Mouse (Mus musculus) hindbrain, embryonic 12.5 days (tissue): ENCODE measurements around the gene Gm8453. TPM values are rescaled to one million over a fixed set of nuclear protein-coding genes. Genes with fewer than 3 reads are reported as not detected.
"Not testable (repeated sequence)": the region's sequence is repeated elsewhere in the genome, so short reads cannot be mapped to it uniquely, and the experiment has no call there.

Experiments used
- ATAC-seq: fragments of 200-750 bp; cut with Nextera tagmentation; 2 replicates; pipeline ENCODE4 v1.8.0; 2017; ENCODE audit warnings: moderate TSS enrichment; ENCODE audit not compliant: low FRiP score
- H3K27ac ChIP-seq: fragments of 300-500 bp; sonication (generic); 2 replicates; pipeline ENCODE4 v1.5.1; 2016; ENCODE audit warnings: mild to moderate bottlenecking
- H3K27me3 ChIP-seq: fragments of 300-500 bp; sonication (generic); 2 replicates; pipeline ENCODE4 v1.6.1; 2016; ENCODE audit warnings: mild to moderate bottlenecking
- H3K36me3 ChIP-seq: fragments of 300-500 bp; sonication (generic); 2 replicates; pipeline ENCODE4 v1.6.1; 2016; ENCODE audit warnings: mild to moderate bottlenecking
- H3K4me1 ChIP-seq: fragments of 300-500 bp; sonication (generic); 2 replicates; pipeline ENCODE4 v1.6.1; 2016
- H3K4me2 ChIP-seq: fragments of 300-500 bp; sonication (generic); replicated peaks from 2 replicates; pipeline ENCODE4 v1.6.1; 2016; ENCODE audit warnings: mild to moderate bottlenecking
- H3K4me3 ChIP-seq: fragments of 300-500 bp; sonication (generic); 2 replicates; pipeline ENCODE4 v1.5.1; 2016; ENCODE audit warnings: mild to moderate bottlenecking
- H3K9ac ChIP-seq: fragments of 300-500 bp; sonication (generic); 2 replicates; pipeline ENCODE4 v1.6.1; 2016; ENCODE audit warnings: mild to moderate bottlenecking, moderate library complexity
- H3K9me3 ChIP-seq: fragments of 300-500 bp; sonication (generic); replicated peaks from 2 replicates; pipeline ENCODE4 v1.6.1; 2016; ENCODE audit warnings: mild to moderate bottlenecking
- WGBS: fragments of 180-500 bp; shearing (Covaris S2); methylation state at CpG from one replicate; pipeline ENCODE4 v1.1.7; 2016; 5-methylcytosine and 5-hydroxymethylcytosine counted together
- polyA plus RNA-seq: library from polyadenylated mRNA; unstranded; fragments of >200 nt; fragmentation: Nextera tagmentation; extraction: Ambion mirVana; gene quantifications from 2 replicates; pipeline ENCODE4 v1.2.1, GENCODE M21; 2016

The Gm8453 gene
- not detected in 2 replicates for polyA plus RNA-seq

DNA sequence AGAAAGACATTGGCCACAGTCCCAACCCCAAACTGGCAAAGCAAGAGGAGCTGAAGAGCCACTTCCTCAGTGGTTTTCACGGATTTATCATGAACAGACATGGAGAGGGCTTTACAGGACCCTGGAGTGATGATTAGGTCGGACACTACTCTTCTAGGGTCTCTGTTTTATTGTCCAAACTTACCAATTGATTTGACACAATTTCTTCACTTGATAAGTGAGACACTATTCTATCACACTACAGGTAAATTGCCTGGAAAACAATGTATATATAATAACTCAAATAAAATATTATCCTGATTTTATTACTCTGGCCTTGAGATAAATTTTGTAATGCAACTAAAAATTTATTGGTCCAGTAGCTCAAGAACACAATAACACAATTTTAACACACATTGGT lies at the start of gene Gm8453:
Gene Gm8453 (minus strand): TSS at position 101 of the 400 bp plus-strand sequence.
- H3K9ac ChIP-seq, ATAC-seq, H3K27me3 ChIP-seq, H3K27ac ChIP-seq, H3K9me3 ChIP-seq, H3K4me1 ChIP-seq, H3K4me2 ChIP-seq, H3K36me3 ChIP-seq, H3K4me3 ChIP-seq: not testable (repeated sequence)
- WGBS: 18% methylated on average over 2 of the region's 2 CpGs

DNA sequence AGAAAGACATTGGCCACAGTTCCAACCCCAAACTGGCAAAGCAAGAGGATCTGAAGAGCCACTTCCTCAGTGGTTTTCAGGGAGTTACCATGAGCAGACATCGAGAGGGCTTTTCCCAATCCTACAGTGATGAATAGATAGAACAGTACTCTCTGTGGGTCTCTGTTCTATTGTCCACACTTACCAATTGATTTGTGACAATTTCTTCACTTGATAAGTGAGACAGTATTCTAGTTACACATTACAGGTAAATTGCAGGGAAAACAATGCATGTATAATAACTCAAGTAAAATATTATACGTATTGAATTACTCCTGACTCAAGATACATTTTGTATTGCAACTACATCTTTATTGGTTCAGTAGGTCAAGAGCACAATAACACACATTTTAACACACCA lies 28.1 kb downstream of the Gm8453 start, which contains the start of gene Gm8653:
Gene Gm8653 (minus strand): TSS at position 101 of the 400 bp plus-strand sequence.
- H3K27ac ChIP-seq, ATAC-seq, H3K36me3 ChIP-seq, H3K9me3 ChIP-seq, H3K27me3 ChIP-seq, H3K4me2 ChIP-seq, H3K4me1 ChIP-seq, H3K4me3 ChIP-seq, H3K9ac ChIP-seq: not testable (repeated sequence)
- no CpG with 5 or more reads among the region's 2 CpGs for WGBS

DNA sequence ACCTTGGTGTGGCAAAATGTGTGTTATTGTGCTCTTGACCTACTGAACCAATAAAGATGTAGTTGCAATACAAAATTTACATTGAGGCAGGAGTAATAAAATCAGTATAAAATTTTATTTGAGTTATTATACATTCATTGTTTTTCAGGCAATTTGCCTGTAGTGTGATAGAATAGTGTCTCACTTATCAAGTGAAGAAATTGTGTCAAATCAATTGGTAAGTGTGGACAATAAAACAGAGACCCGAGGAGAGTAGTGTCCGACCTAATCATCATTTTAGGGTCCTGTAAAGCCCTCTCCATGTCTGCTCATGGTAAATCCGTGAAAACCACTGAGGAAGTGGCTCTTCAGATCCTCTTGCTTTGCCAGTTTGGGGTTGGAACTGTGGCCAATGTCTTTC lies 40.2 kb downstream of the Gm8453 start, which contains the start of gene Vmn1r143:
Gene Vmn1r143 (plus strand): TSS at position 301 of the 400 bp plus-strand sequence.
- not testable (repeated sequence) for H3K9ac ChIP-seq, H3K27me3 ChIP-seq, H3K4me3 ChIP-seq, H3K4me1 ChIP-seq, H3K9me3 ChIP-seq, H3K36me3 ChIP-seq, H3K27ac ChIP-seq, H3K4me2 ChIP-seq, ATAC-seq
- no CpG with 5 or more reads among the region's 3 CpGs for WGBS

Other genes starting within 250 kb of the Gm8453 start
- not detected in 2 replicates for gene Vmn1r137, start 234.9 kb downstream of the Gm8453 start, polyA plus RNA-seq
- gene Vmn1r138, start 200.6 kb downstream of the Gm8453 start, polyA plus RNA-seq: not detected in 2 replicates
- not detected in 2 replicates for gene Gm6176, start 173.2 kb downstream of the Gm8453 start, polyA plus RNA-seq
- not detected in 2 replicates for gene Vmn1r139, start 160.4 kb downstream of the Gm8453 start, polyA plus RNA-seq
- not detected in 2 replicates for gene Gm16451, start 111.2 kb downstream of the Gm8453 start, polyA plus RNA-seq
- gene Gm10666, start 94.7 kb downstream of the Gm8453 start, polyA plus RNA-seq: not detected in 2 replicates
- gene Vmn1r142, start 65.4 kb downstream of the Gm8453 start, polyA plus RNA-seq: not detected in 2 replicates
- not detected in 2 replicates for gene Vmn1r143, start 40.1 kb downstream of the Gm8453 start, polyA plus RNA-seq
- not detected in 2 replicates for gene Gm8653, start 28.2 kb downstream of the Gm8453 start, polyA plus RNA-seq
- not detected in 2 replicates for gene Gm4187, start 100.2 kb upstream of the Gm8453 start, polyA plus RNA-seq
- not detected in 2 replicates for gene Gm8660, start 141.6 kb upstream of the Gm8453 start, polyA plus RNA-seq
- not detected in 2 replicates for gene Vmn1r148, start 184.1 kb upstream of the Gm8453 start, polyA plus RNA-seq
- gene Vmn1r149, start 208.7 kb upstream of the Gm8453 start, polyA plus RNA-seq: not detected in 2 replicates
- gene Gm10665, start 234.6 kb upstream of the Gm8453 start, polyA plus RNA-seq: not detected in 2 replicates